Mouse (Mus musculus): ENCODE results near the gene Pogk. TPM values are rescaled to one million over a fixed set of nuclear protein-coding genes. Genes with fewer than 3 reads are reported as not detected.
A peak's percentile ranks its signal among the peaks of the same experiment; 100 is the strongest.

Pogk gene
- polyA plus RNA-seq, 1 experiment from 2014 or later = 13.4 TPM

GRCm38 (mm10) chr1:166384614-166385013, 25.0 kb downstream of the Pogk start:
- Histone ChIP-seq H3K9me3 (replicated peaks; ENCODE audit: control insufficient read depth, low read length) (no peaks in the 10 kb centered on the region), H3K27ac (ENCODE audit: low read length) (no peak overlapping the region), H3K4me1 (ENCODE audit: control insufficient read depth, insufficient read depth, low read length) (peaks cover 8% of the 10 kb centered on the region; the same call in 1 of the 2 replicates), H3K4me2 (ENCODE audit: low read depth, low read length) (no peak overlapping the region), H3K36me3 (ENCODE audit: control insufficient read depth, insufficient read depth, low read length) (peaks cover 14% of the 10 kb centered on the region), H3K4me3 (replicated peaks; ENCODE audit: low read length) (no peak overlapping the region), H3K27me3 (ENCODE audit: control insufficient read depth, insufficient read depth, low read length) (no peaks in the 10 kb centered on the region), H3K9ac (ENCODE audit: low read length) (no peak overlapping the region)
- WGBS = 92% methylated on average over 10 of the region's 10 CpGs
- no peak for ATAC-seq (ENCODE audit: insufficient read depth, low FRiP score)

- Histone ChIP-seq H3K4me1 (ENCODE audit: control insufficient read depth, insufficient read depth, low read length) (peaks cover 12% of the 10 kb centered on the region), H3K4me2 (ENCODE audit: low read depth, low read length) (no peak overlapping the region), H3K4me3 (replicated peaks; ENCODE audit: low read length) (no peak overlapping the region), H3K9me3 (replicated peaks; ENCODE audit: control insufficient read depth, low read length) (no peaks in the 10 kb centered on the region), H3K9ac (ENCODE audit: low read length) (no peak overlapping the region), H3K36me3 (ENCODE audit: control insufficient read depth, insufficient read depth, low read length) (peaks cover 6% of the 10 kb centered on the region), H3K27ac (ENCODE audit: low read length) (no peak overlapping the region), H3K27me3 (ENCODE audit: control insufficient read depth, insufficient read depth, low read length) (no peaks in the 10 kb centered on the region)
- 85% methylated on average over 4 of the region's 4 CpGs for WGBS
- ATAC-seq (ENCODE audit: insufficient read depth, low FRiP score) = no peak
These were observed 27.0 kb downstream of the Pogk start for GRCm38 (mm10) chr1:166382626-166383025.

- Histone ChIP-seq H3K9me3 (replicated peaks; ENCODE audit: control insufficient read depth, low read length) (no peaks in the 10 kb centered on the region), H3K4me3 (replicated peaks; ENCODE audit: low read length) (no peak overlapping the region), H3K27ac (ENCODE audit: low read length) (no peak overlapping the region), H3K36me3 (ENCODE audit: control insufficient read depth, insufficient read depth, low read length) (peaks cover 6% of the 10 kb centered on the region), H3K4me2 (ENCODE audit: low read depth, low read length) (no peak overlapping the region), H3K9ac (ENCODE audit: low read length) (no peak overlapping the region), H3K4me1 (ENCODE audit: control insufficient read depth, insufficient read depth, low read length) (peaks cover 12% of the 10 kb centered on the region), H3K27me3 (ENCODE audit: control insufficient read depth, insufficient read depth, low read length) (no peaks in the 10 kb centered on the region)
- 60% methylated on average over 5 of the region's 5 CpGs for WGBS
- ATAC-seq (ENCODE audit: insufficient read depth, low FRiP score) = no peak
These were observed 27.8 kb downstream of the Pogk start for GRCm38 (mm10) chr1:166381821-166382220.

- H3K9me3 ChIP-seq (replicated peaks; ENCODE audit: control insufficient read depth, low read length) = no peaks in the 10 kb centered on the region
- ATAC-seq (ENCODE audit: insufficient read depth, low FRiP score) = no peak
- no peaks in the 10 kb centered on the region for H3K27me3 ChIP-seq (ENCODE audit: control insufficient read depth, insufficient read depth, low read length)
- H3K9ac ChIP-seq (ENCODE audit: low read length) = no peak overlapping the region
- peaks cover 6% of the 10 kb centered on the region for H3K36me3 ChIP-seq (ENCODE audit: control insufficient read depth, insufficient read depth, low read length)
- H3K4me3 ChIP-seq (replicated peaks; ENCODE audit: low read length) = no peak overlapping the region
- no peak overlapping the region for H3K4me2 ChIP-seq (ENCODE audit: low read depth, low read length)
- H3K27ac ChIP-seq (ENCODE audit: low read length) = no peak overlapping the region
- WGBS = 76% methylated on average over 10 of the region's 10 CpGs
- H3K4me1 ChIP-seq (ENCODE audit: control insufficient read depth, insufficient read depth, low read length) = peaks cover 12% of the 10 kb centered on the region
These were observed 28.3 kb downstream of the Pogk start for GRCm38 (mm10) chr1:166381336-166381735.

DNA sequence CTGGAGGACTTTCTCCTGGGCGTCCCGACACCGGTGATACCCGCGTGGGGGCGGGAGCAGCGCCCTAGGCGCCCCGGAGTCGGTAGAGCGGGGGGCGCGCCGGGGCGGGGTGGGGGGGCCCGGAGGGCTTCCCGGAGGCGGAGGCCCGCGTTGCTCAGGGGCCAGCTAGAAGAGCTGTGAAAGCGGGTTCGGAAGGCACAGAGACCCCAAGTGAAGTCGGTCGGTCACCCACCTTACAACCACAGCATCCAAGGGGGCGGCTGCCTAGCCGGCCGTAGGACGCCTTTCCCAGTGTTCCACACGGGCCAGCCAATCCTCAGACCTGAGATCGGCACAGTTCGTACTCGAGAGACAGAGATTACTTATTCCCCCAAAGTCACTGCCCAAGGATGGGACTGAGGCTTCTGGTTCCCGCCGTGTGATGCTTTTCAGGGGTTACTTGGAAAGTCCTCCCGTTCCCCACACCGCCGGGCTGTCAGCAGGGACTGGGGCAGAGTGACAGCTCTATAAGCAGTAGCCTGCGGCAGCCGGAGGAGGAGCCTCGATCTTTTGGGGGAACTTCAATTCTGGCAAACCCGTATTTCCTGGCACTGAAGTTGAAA, 29.9 kb downstream of the Pogk start:
- peak; percentile 26; the same call in 1 of the 2 replicates for ATAC-seq (ENCODE audit: insufficient read depth, low FRiP score)
- Histone ChIP-seq H3K4me3 (replicated peaks; ENCODE audit: low read length) (peak overlapping the region; percentile 100), H3K27me3 (ENCODE audit: control insufficient read depth, insufficient read depth, low read length) (no peaks in the 10 kb centered on the region), H3K9ac (ENCODE audit: low read length) (peak overlapping the region; percentile 100), H3K9me3 (replicated peaks; ENCODE audit: control insufficient read depth, low read length) (no peaks in the 10 kb centered on the region), H3K27ac (ENCODE audit: low read length) (peak overlapping the region; percentile 91), H3K4me1 (ENCODE audit: control insufficient read depth, insufficient read depth, low read length) (peaks cover 12% of the 10 kb centered on the region), H3K36me3 (ENCODE audit: control insufficient read depth, insufficient read depth, low read length) (peaks cover 6% of the 10 kb centered on the region), H3K4me2 (ENCODE audit: low read depth, low read length) (peak overlapping the region; percentile 68)
- WGBS = 2% methylated on average over 41 of the region's 41 CpGs

DNA sequence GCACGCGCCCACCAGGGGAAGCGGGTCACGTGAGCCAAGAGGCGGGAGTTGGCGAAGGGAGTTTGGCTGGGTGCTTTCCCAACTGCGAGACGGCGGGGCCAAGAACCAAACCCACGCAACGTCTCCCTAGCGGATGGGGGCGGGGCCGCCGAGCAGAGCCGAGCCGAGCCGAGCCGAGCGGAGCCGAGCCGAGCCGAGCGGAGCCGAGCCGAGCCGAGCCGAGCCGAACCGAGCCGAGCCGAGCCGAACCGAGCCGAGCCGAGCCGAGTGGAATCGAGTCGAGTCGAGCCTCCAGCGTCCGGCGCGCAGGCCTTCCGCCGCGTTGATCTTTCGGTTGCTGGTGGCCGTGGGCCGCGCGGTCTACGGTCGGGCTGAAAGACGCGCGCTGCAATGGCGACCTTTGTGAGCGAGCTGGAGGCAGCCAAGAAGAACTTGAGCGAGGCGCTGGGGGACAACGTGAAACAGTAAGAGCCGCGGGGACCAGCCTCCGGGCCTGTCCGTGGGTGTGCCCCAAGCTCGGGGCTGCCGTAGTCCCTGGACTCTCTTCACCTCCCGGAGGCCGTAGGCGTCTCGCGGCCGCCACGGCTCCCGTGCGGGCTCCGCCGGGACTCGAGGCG, 30.5 kb downstream of the Pogk start, which contains the start of gene Tada1:
Gene Tada1, plus strand, starts transcription at position 85 of the 617 bp plus-strand sequence.
- peak within 1 kb of the TSS; percentile 91 for H3K27ac ChIP-seq (ENCODE audit: low read length)
- peak within 1 kb of the TSS; percentile 100 for H3K9ac ChIP-seq (ENCODE audit: low read length)
- H3K4me2 ChIP-seq (ENCODE audit: low read depth, low read length) = peak within 1 kb of the TSS; percentile 69
- WGBS = under 1% methylated on average over 81 of the region's 81 CpGs
- peaks cover 6% of the 10 kb centered on the region for H3K36me3 ChIP-seq (ENCODE audit: control insufficient read depth, insufficient read depth, low read length)
- ATAC-seq (ENCODE audit: insufficient read depth, low FRiP score) = peak; percentile 96
- H3K27me3 ChIP-seq (ENCODE audit: control insufficient read depth, insufficient read depth, low read length) = no peaks in the 10 kb centered on the region
- H3K9me3 ChIP-seq (replicated peaks; ENCODE audit: control insufficient read depth, low read length) = no peaks in the 10 kb centered on the region
- H3K4me1 ChIP-seq (ENCODE audit: control insufficient read depth, insufficient read depth, low read length) = peaks cover 12% of the 10 kb centered on the region
- H3K4me3 ChIP-seq (replicated peaks; ENCODE audit: low read length) = peak within 1 kb of the TSS; percentile 100

DNA sequence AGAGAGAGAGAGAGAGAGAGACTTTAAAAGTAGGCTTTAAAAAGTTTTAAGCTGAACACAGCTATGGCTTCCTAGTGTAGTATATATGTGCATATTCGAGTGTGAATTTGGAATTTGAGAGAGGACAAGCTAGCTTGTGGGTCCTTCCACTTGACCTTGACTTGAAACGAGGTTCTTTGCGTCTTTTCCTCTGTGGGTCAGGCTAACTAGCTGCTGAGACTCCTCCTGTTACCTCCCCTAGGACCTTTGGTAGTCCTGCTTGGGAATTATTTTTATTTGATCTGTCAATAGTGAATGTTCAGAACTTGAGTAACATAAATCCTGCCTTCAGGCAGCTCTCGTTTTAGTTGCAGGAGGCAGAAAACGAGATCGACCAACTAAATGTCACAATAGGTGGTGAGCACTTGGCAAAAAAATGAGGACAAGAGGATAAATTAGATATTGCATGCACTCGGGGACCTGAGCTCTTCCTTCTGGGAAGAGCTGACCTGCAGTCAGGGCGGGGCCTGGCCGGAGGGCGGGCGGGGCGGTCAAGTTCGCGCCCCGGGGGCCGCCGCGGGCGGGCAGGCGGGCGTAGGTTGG, 31.1 kb downstream of the Pogk start:
- H3K9me3 ChIP-seq (replicated peaks; ENCODE audit: control insufficient read depth, low read length) = no peaks in the 10 kb centered on the region
- H3K4me2 ChIP-seq (ENCODE audit: low read depth, low read length) = peak overlapping the region; percentile 69
- peak overlapping the region; percentile 80 for H3K9ac ChIP-seq (ENCODE audit: low read length)
- H3K27ac ChIP-seq (ENCODE audit: low read length) = peak overlapping the region; percentile 84
- peaks cover 4% of the 10 kb centered on the region for H3K36me3 ChIP-seq (ENCODE audit: control insufficient read depth, insufficient read depth, low read length)
- no peak; the same call in 1 of the 2 replicates for ATAC-seq (ENCODE audit: insufficient read depth, low FRiP score)
- H3K27me3 ChIP-seq (ENCODE audit: control insufficient read depth, insufficient read depth, low read length) = no peaks in the 10 kb centered on the region
- peak overlapping the region; percentile 100 for H3K4me3 ChIP-seq (replicated peaks; ENCODE audit: low read length)
- WGBS = 4% methylated on average over 21 of the region's 21 CpGs
- peaks cover 12% of the 10 kb centered on the region for H3K4me1 ChIP-seq (ENCODE audit: control insufficient read depth, insufficient read depth, low read length)

- no peak for ATAC-seq (ENCODE audit: insufficient read depth, low FRiP score)
- Histone ChIP-seq H3K9ac (ENCODE audit: low read length) (no peak overlapping the region), H3K4me3 (replicated peaks; ENCODE audit: low read length) (no peak overlapping the region), H3K27me3 (ENCODE audit: control insufficient read depth, insufficient read depth, low read length) (no peaks in the 10 kb centered on the region), H3K27ac (ENCODE audit: low read length) (no peak overlapping the region), H3K9me3 (replicated peaks; ENCODE audit: control insufficient read depth, low read length) (no peaks in the 10 kb centered on the region), H3K36me3 (ENCODE audit: control insufficient read depth, insufficient read depth, low read length) (no peaks in the 10 kb centered on the region), H3K4me1 (ENCODE audit: control insufficient read depth, insufficient read depth, low read length) (peaks cover 12% of the 10 kb centered on the region), H3K4me2 (ENCODE audit: low read depth, low read length) (no peak overlapping the region)
- WGBS = 83% methylated on average over 6 of the region's 6 CpGs
These were observed 32.5 kb downstream of the Pogk start for GRCm38 (mm10) chr1:166377171-166377570.

DNA sequence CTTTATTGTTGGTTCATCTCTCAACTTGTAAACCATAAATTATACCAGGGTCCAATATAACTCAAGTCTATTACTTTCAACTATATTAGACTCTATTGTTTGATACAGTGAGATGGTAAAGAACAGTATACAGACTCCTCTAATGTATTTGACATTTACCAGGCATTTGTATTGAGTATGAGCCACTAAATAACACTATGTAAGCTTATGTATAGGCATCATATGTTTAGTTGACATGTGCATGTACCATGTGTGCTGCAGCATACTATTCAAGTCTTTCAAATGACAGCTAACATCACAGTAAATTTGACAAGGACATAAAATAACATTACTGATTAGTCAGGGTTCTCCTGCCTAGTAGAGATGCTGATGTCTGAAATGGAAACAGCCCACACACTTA, 46.5 kb downstream of the Pogk start:
- ATAC-seq (ENCODE audit: insufficient read depth, low FRiP score) = no peak

More for the DNA sequence above, 46.5 kb downstream of the Pogk start:
- Histone ChIP-seq H3K36me3 (ENCODE audit: control insufficient read depth, insufficient read depth, low read length) (no peaks in the 10 kb centered on the region), H3K9ac (ENCODE audit: low read length) (no peak overlapping the region), H3K9me3 (replicated peaks; ENCODE audit: control insufficient read depth, low read length) (no peaks in the 10 kb centered on the region), H3K4me2 (ENCODE audit: low read depth, low read length) (no peak overlapping the region), H3K27me3 (ENCODE audit: control insufficient read depth, insufficient read depth, low read length) (no peaks in the 10 kb centered on the region), H3K4me1 (ENCODE audit: control insufficient read depth, insufficient read depth, low read length) (no peaks in the 10 kb centered on the region), H3K27ac (ENCODE audit: low read length) (no peak overlapping the region), H3K4me3 (replicated peaks; ENCODE audit: low read length) (no peak overlapping the region)

Measured in stomach, embryonic 16.5 days (tissue).